In genomic region chr2:180953638-180954037, GRCm38 (mm10) we compare ENCODE assay signal across 8 mouse cellular contexts. TPM values are rescaled to one million over a fixed set of nuclear protein-coding genes. Genes with fewer than 3 reads are reported as not detected.
A peak's percentile ranks its signal among the peaks of the same experiment; 100 is the strongest.
DNase-seq lines count a peak whose midpoint lies in the region; ATAC-seq lines count a peak whose summit lies in the region.
"Had no signal": no experiment of that assay in that cellular context is flagged by ENCODE, and none has a peak within 500 bp of the region (broad histone marks: within the 10 kb centered on the region; RNA-seq: fewer than 3 reads in every experiment).

No protein-coding gene starts in this region.

- peak overlapping the region; percentile 54 for H3K4me3 ChIP-seq in lung, embryonic 15.5 days
- H3K4me3 ChIP-seq in forebrain, embryonic 14.5 days (ENCODE audit: low read depth, low read length), result peak overlapping the region; percentile 65
- peak overlapping the region; percentile 59 for H3K4me3 ChIP-seq in limb, embryonic 12.5 days (replicated peaks)
- peak overlapping the region; percentile 65 for H3K4me3 ChIP-seq in stomach, embryonic 16.5 days (replicated peaks; ENCODE audit: low read length)

- H3K27ac ChIP-seq in lung, embryonic 15.5 days, result peak overlapping the region; percentile 83
- peak overlapping the region; percentile 88 for H3K27ac ChIP-seq in forebrain, embryonic 14.5 days (ENCODE audit: low read depth, low read length)
- H3K27ac ChIP-seq in limb, embryonic 12.5 days, result no peak overlapping the region
- peak overlapping the region; percentile 82 for H3K27ac ChIP-seq in stomach, embryonic 16.5 days (ENCODE audit: low read length)

- no peaks in the 10 kb centered on the region for H3K36me3 ChIP-seq in lung, embryonic 15.5 days
- no peaks in the 10 kb centered on the region for H3K36me3 ChIP-seq in forebrain, embryonic 14.5 days (ENCODE audit: control insufficient read depth, insufficient read depth, low read length)
- H3K36me3 ChIP-seq in limb, embryonic 12.5 days, result no peaks in the 10 kb centered on the region
- no peaks in the 10 kb centered on the region for H3K36me3 ChIP-seq in stomach, embryonic 16.5 days (ENCODE audit: control insufficient read depth, insufficient read depth, low read length)

- peak overlapping the region; percentile 61 for H3K4me2 ChIP-seq in lung, embryonic 15.5 days
- H3K4me2 ChIP-seq in forebrain, embryonic 14.5 days (ENCODE audit: low read length), result peak overlapping the region; percentile 76
- peak overlapping the region; percentile 96 for H3K4me2 ChIP-seq in limb, embryonic 12.5 days
- peak overlapping the region; percentile 83 for H3K4me2 ChIP-seq in stomach, embryonic 16.5 days (ENCODE audit: low read depth, low read length)

- H3K4me1 ChIP-seq in lung, embryonic 15.5 days, result peaks cover 24% of the 10 kb centered on the region
- H3K4me1 ChIP-seq in forebrain, embryonic 14.5 days (ENCODE audit: control insufficient read depth, insufficient read depth, low read length), result peaks cover 23% of the 10 kb centered on the region
- H3K4me1 ChIP-seq in limb, embryonic 12.5 days (replicated peaks), result peaks cover 18% of the 10 kb centered on the region
- peaks cover 29% of the 10 kb centered on the region; the same call in 1 of the 2 replicates for H3K4me1 ChIP-seq in stomach, embryonic 16.5 days (ENCODE audit: control insufficient read depth, insufficient read depth, low read length)

- H3K9ac ChIP-seq in lung, embryonic 15.5 days, result peak overlapping the region; percentile 50
- peak overlapping the region; percentile 75 for H3K9ac ChIP-seq in forebrain, embryonic 14.5 days (ENCODE audit: low read length)
- H3K9ac ChIP-seq in limb, embryonic 12.5 days (replicated peaks), result peak overlapping the region; percentile 66; the same call in 1 of the 2 replicates
- peak overlapping the region; percentile 76 for H3K9ac ChIP-seq in stomach, embryonic 16.5 days (ENCODE audit: low read length)

- no peaks in the 10 kb centered on the region for H3K9me3 ChIP-seq in lung, embryonic 15.5 days
- H3K9me3 ChIP-seq in forebrain, embryonic 14.5 days (replicated peaks; ENCODE audit: control insufficient read depth, low read length), result no peaks in the 10 kb centered on the region
- H3K9me3 ChIP-seq in limb, embryonic 12.5 days, result no peaks in the 10 kb centered on the region
- no peaks in the 10 kb centered on the region for H3K9me3 ChIP-seq in stomach, embryonic 16.5 days (replicated peaks; ENCODE audit: control insufficient read depth, low read length)

- no peak for ATAC-seq in lung, embryonic 15.5 days (ENCODE audit: borderline replicate concordance, extremely low read depth, low FRiP score, low TSS enrichment)
- no peak for ATAC-seq in forebrain, embryonic 14.5 days
- ATAC-seq in limb, embryonic 12.5 days (ENCODE audit: insufficient number of reproducible peaks, insufficient read depth, low FRiP score, low TSS enrichment, low read depth), result no peak
- no peak for ATAC-seq in stomach, embryonic 16.5 days (ENCODE audit: insufficient read depth, low FRiP score)

- no peak for DNase-seq in lung, postnatal 14 days
- DNase-seq in forebrain, embryonic 14.5 days (ENCODE audit: low spot score), result peak; percentile 41
- DNase-seq in spleen, adult 18-20 months, result no peak
- no peak for DNase-seq in adrenal gland, adult (ENCODE audit: inconsistent age in 2 of 2, low spot score in 1 of 2)

- 14% methylated on average over 2 of the region's 2 CpGs for WGBS in lung, embryonic 15.5 days
- WGBS in forebrain, embryonic 14.5 days, result 8% methylated on average over 2 of the region's 2 CpGs
- WGBS in limb, embryonic 12.5 days, result 29% methylated on average over 2 of the region's 2 CpGs
- WGBS in stomach, embryonic 16.5 days, result 25% methylated on average over 2 of the region's 2 CpGs

- peaks cover 25% of the 10 kb centered on the region for H3K27me3 ChIP-seq in lung, embryonic 15.5 days
- no peaks in the 10 kb centered on the region for H3K27me3 ChIP-seq in forebrain, embryonic 14.5 days (replicated peaks; ENCODE audit: control insufficient read depth, insufficient read depth, low read length)
- H3K27me3 ChIP-seq in limb, embryonic 12.5 days, result peaks cover 54% of the 10 kb centered on the region
- no peaks in the 10 kb centered on the region for H3K27me3 ChIP-seq in stomach, embryonic 16.5 days (ENCODE audit: control insufficient read depth, insufficient read depth, low read length)

RNA-seq across cellular contexts. Expression of gene Nkain4, which starts 0.9 kb away (rescaled TPM):
- 109 and 125 TPM in 2 replicates for polyA plus RNA-seq in lung, embryonic 15.5 days (2015; fragmentation: Nextera tagmentation; extraction: Ambion mirVana)
- polyA plus RNA-seq in forebrain, embryonic 14.5 days (2014; fragmentation: Nextera tagmentation; extraction: Ambion mirVana), result 57.3 and 60.7 TPM in 2 replicates
- polyA plus RNA-seq in limb, embryonic 12.5 days (2016; fragmentation: Nextera tagmentation; extraction: Ambion mirVana), result 6.0 and 11.2 TPM in 2 replicates
- polyA plus RNA-seq in stomach, embryonic 16.5 days (2015; fragmentation: Nextera tagmentation; extraction: Ambion mirVana), result 53.7 and 59.9 TPM in 2 replicates

RNA-seq across cellular contexts. Expression of gene Arfgap1, which starts 13.4 kb away (rescaled TPM):
- 97.0 and 107 TPM in 2 replicates for polyA plus RNA-seq in lung, embryonic 15.5 days (2015; fragmentation: Nextera tagmentation; extraction: Ambion mirVana)
- 71.7 and 85.4 TPM in 2 replicates for polyA plus RNA-seq in forebrain, embryonic 14.5 days (2014; fragmentation: Nextera tagmentation; extraction: Ambion mirVana)
- polyA plus RNA-seq in limb, embryonic 12.5 days (2016; fragmentation: Nextera tagmentation; extraction: Ambion mirVana), result 109 and 113 TPM in 2 replicates
- 104 and 108 TPM in 2 replicates for polyA plus RNA-seq in stomach, embryonic 16.5 days (2015; fragmentation: Nextera tagmentation; extraction: Ambion mirVana)

RNA-seq across cellular contexts. Expression of gene Birc7, which starts 24.8 kb away (rescaled TPM):
- polyA plus RNA-seq in lung, embryonic 15.5 days (2015; fragmentation: Nextera tagmentation; extraction: Ambion mirVana), result 0.12 TPM in 1 of 2 replicates, not detected in the other
- polyA plus RNA-seq in forebrain, embryonic 14.5 days (2014; fragmentation: Nextera tagmentation; extraction: Ambion mirVana), result not detected in 2 replicates
- polyA plus RNA-seq in limb, embryonic 12.5 days (2016; fragmentation: Nextera tagmentation; extraction: Ambion mirVana), result not detected in 2 replicates
- polyA plus RNA-seq in stomach, embryonic 16.5 days (2015; fragmentation: Nextera tagmentation; extraction: Ambion mirVana), result 0.15 TPM in 1 of 2 replicates, not detected in the other
- polyA plus RNA-seq: small intestine, adult 2 months had no signal

RNA-seq across cellular contexts. Expression of gene Col20a1, which starts 32.7 kb away (rescaled TPM):
- polyA plus RNA-seq in lung, embryonic 15.5 days (2015; fragmentation: Nextera tagmentation; extraction: Ambion mirVana), result 0.38 and 0.61 TPM in 2 replicates
- polyA plus RNA-seq in forebrain, embryonic 14.5 days (2014; fragmentation: Nextera tagmentation; extraction: Ambion mirVana), result 0.07 and 0.10 TPM in 2 replicates
- polyA plus RNA-seq in limb, embryonic 12.5 days (2016; fragmentation: Nextera tagmentation; extraction: Ambion mirVana), result 0.64 and 0.68 TPM in 2 replicates
- 0.94 TPM in 2 replicates for polyA plus RNA-seq in stomach, embryonic 16.5 days (2015; fragmentation: Nextera tagmentation; extraction: Ambion mirVana)

RNA-seq across cellular contexts. Expression of gene Ythdf1, which starts 32.9 kb away (rescaled TPM):
- 54.7 and 58.1 TPM in 2 replicates for polyA plus RNA-seq in lung, embryonic 15.5 days (2015; fragmentation: Nextera tagmentation; extraction: Ambion mirVana)
- polyA plus RNA-seq in forebrain, embryonic 14.5 days (2014; fragmentation: Nextera tagmentation; extraction: Ambion mirVana), result 24.5 and 36.8 TPM in 2 replicates
- polyA plus RNA-seq in limb, embryonic 12.5 days (2016; fragmentation: Nextera tagmentation; extraction: Ambion mirVana), result 77.1 and 78.5 TPM in 2 replicates
- polyA plus RNA-seq in stomach, embryonic 16.5 days (2015; fragmentation: Nextera tagmentation; extraction: Ambion mirVana), result 10.9 and 11.6 TPM in 2 replicates
